Mouse (Mus musculus) ZHBTc4 (cell line): Measurements from ENCODE around the gene Ppat.

Experiments used
- DNase-seq: peaks from one replicate; pipeline ENCODE4 v3.0.0-alpha.2; 2011; ENCODE audit warnings: low read depth, low spot score

Gene Ppat

GRCm38 (mm10) chr5:76876106-76876758 lies 75.1 kb downstream of the Ppat start:
- peak; percentile 70 for DNase-seq

DNA sequence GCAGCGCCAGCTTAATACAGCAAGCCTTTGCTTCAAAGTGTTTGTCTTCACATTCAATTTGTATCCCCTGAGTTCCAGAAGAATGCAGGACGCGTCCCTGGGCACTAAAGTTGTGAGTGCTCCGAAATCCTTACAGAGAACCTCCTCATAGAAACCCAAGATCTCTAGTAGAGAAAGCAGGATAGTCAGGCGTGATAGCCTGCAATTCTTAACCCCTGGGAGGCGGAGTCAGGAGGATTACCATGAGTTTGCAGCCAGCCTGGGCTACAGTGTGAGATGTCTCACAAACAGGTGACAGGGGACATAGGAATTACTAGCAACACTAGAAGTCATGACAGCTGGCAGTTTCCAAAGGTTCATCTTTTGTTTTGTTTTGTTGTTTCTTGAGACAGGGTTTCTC lies 81.8 kb downstream of the Ppat start:
- DNase-seq = peak; percentile 36

DNA sequence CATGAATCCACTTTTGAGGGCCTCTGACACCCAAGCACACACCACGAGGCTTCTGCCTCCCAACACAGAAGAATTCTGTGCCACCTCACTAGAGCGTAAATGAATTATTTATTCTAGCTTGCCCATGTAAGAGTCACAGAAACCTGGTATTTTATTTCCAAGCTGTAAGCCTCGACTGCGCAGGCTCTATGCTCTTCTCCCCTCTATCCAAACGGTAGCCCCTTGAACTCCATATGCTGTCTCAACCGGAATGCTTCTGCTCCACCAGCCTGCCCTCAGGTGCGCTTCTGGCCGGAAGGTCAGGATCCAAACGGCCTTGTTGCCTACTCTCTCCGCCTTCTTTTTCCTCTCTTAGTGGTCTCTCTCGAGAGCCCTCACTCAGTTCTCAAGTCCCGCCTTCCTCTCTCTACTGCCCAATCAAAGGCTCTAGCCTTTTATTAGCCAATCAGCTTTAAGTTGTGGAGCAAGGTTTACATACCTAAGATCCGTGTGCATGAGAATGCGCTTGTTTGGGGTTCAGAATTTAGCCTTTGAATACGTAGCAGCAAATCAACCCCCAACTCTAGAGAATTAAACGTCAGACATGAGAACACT lies 82.6 kb downstream of the Ppat start:
- peak; percentile 88 for DNase-seq

DNA sequence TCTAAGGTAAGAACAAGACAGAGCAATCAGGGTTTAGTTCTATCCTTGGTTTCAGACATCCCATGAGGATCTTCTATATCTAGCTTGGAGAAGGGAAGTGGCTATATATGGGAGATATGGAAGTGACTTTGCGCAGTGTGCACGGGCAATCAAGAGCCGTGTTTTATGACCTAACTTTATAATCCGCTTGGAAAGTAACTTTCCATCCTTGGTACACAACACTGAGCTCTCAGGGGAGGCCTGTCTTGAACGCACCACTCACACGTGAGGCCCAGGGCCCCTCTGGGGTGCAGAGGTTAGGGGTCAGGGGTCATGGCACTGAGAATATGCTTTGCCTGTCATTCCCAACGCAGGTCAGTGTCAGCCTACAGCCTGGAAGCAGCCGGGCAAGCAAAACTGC lies 84.6 kb downstream of the Ppat start:
- DNase-seq = no peak
